Mouse (Mus musculus) brain, adult 10 weeks (tissue): Measurements from ENCODE around the gene Gnl1. TPM values are rescaled to one million over a fixed set of nuclear protein-coding genes. Genes with fewer than 3 reads are reported as not detected.

Source experiments
- polyA plus RNA-seq: library from polyadenylated mRNA; stranded (reverse); fragments of 350-450 nt; fragmentation: Illumina TruSeq; extraction: RNeasy Lipid Tissue Mini Kit (QIAGEN cat#74804); gene quantifications from one replicate; pipeline ENCODE4 v1.2.3, GENCODE M21; 2015; ENCODE audit warnings: low read depth, low replicate concordance

Gene Gnl1
- 131 TPM for polyA plus RNA-seq

DNA sequence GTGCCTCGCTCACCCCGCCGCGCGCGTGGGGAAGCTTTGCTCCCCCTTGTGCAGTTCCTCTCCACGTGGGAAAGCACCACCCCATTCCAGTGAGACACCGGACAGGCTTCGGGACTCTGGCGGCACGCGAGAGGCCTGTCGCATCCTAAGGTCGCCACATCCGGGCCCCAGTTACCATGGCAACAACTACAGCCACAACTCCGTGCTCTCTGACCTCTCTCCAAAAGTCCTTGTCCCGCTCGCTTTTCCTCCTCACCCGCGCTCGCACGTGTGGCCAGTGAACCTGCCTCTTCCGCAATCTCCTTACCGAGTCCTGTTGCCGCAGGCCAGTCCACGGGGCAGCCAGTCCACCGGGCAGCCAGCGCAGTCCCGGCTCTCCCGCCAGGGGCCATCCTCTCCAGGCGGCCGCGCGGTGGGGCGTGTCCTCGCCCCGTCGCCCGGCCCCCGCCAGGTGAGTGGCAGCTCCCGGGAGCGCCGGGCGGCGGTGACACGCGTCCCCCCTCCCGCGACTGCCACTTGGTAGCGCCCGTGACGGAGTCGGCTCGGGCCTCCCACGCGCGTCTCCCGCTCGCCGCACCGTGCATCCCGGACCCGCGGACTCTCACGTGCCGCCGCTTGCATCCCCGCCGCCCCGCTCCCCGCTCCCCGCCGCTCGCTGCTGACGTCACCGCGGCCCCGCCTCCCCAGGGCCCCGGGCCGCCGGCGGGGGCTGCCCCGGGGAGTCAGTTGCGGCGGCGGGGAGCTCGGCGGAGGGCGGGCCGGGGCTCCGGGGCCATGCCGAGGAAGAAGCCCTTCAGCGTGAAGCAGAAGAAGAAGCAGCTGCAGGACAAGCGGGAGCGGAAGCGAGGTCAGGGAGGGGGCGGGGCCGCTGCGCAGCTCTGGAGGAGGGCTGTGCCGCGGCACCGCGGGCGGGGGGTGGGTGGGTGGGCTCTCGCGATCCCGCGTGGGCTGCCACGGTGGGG, at the start of gene Gnl1, which contains the start of gene Prr3:
Gnl1 (plus strand) TSS at position 451 of the 962 bp plus-strand sequence.
Prr3 (minus strand) TSS at position 836 of the 962 bp plus-strand sequence.

DNA sequence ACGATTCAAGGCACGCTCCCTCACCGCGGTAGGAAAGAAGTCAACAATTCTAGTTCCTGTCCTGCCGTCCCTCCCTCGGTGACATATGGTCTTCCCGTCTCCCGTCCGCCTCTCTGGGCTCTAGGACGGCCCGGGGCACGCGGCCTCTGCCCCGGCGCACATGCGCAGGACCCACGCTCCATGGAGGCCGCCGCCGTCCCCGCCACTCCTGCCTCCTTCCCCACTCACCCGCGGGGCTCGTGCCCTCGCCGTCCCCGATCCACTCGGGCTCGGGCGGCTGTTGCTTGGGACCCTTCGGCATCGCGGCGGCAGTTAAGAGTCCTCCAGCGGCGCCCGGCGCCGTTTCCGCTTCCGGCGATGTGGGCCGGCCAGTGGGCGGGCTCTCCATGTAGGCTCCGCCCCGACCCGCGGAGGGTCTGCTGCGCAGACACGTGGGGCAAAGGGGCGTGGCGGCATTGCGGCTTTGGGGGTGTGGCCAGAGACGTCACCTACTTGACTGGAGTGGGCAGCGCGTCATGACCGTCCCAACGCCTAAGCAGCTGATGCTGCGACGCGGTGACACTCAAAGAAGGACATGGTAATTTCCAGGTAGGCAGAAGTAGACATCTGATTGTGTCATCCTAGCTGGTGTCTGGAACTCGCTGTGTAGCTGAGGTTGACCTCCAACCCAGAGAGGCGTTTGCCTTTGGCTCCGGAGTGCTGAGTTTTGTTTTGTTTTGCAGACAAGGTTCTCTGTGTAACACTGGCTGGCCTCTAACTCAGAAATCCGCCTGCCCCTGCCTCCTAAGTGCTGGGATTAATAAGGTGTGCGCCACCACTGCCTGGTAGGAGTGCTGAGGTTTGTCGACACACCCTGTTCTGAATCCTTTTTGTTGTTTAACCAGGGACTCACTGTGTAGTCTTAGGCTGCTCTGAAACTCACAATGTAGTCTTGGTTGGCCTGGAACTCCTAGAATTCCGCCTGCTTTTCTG, 9.9 kb upstream of the Gnl1 start, which contains the start of gene Abcf1:
Abcf1 (minus strand) TSS at position 344 of the 972 bp plus-strand sequence.

DNA sequence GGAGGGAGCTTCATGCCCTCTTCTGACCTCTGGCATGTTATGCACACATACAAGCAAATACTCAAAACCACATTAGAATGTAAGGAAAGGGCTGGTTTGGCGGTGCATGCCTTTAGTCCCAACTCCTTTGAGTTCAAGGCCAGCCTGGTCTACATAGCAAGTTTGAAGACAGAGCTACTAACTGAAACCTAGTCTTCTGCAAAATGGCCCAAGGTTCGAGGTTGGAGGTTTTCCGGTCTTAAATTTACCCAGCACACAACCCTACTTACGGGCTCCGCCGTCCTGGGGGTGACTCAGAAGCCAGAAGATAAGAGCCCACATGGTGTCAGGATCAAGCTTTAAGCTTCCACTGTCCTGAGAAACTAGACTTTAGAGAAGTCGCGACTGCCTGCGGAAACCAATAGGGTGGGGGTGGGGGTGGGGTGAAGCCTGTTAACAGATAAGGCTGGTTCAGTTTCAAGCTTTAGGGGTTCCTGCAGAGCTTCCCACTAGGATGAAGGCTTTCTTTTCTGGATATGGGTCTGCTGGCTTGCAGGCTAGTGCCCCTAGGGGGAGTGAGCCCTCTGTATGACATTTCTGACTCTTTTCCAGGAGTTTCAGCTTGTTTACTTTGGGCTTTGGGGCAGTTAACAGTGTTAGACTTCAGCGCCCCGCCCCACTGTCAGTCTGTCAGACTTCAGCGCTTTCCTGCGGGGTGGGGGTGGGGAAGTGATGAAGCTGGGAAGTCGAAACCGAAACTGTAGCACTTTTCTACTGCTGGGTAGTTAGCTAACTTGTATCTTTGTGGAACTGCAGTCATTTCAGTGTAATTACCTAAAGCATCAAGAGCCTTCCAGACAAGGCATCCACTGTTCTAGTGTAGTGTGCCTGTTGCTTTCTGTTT, 40.8 kb downstream of the Gnl1 start, which contains the start of gene H2-T24:
H2-T24 (minus strand) TSS at position 370 of the 883 bp plus-strand sequence.

DNA sequence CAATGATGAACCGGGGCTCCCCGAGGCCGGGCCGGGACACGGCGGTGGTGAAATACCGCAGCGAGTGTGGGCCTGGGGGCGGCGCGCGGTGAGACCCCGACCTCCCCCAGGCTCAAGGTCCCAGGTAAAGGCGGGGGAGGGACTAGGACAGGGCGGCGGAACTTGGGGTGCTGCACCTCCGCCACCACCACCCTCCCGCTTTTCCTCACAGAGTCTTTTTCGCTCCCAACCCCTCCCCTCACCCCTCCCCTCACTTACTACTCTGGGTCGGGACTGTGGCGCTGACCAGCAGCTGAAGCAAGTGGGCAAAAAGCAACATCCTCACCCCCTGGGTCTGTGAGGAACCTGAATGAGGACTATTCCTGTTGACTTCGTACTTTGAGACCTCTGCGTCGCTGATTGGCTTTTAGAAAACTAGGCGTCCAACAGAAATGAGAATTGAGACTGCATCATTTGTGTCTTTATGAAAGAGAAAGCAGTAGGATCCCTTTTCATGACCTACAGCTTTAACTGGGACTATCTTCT, 52.8 kb downstream of the Gnl1 start, which contains the start of gene H2-T23:
H2-T23 (minus strand) TSS at position 505 of the 525 bp plus-strand sequence.

Other genes starting within 250 kb of the Gnl1 start
- 14.8 TPM for gene Ier3, start 158.2 kb upstream of the Gnl1 start, polyA plus RNA-seq
- gene Flot1, start 156.6 kb upstream of the Gnl1 start, polyA plus RNA-seq, result 140 TPM
- gene Tubb5, start 141.5 kb upstream of the Gnl1 start, polyA plus RNA-seq, result 402 TPM
- gene Mdc1, start 138.3 kb upstream of the Gnl1 start, polyA plus RNA-seq, result 7.9 TPM
- 3.0 TPM for gene Nrm, start 118.5 kb upstream of the Gnl1 start, polyA plus RNA-seq
- gene Ppp1r18, start 114.3 kb upstream of the Gnl1 start, polyA plus RNA-seq, result 8.6 TPM
- gene Dhx16, start 100.0 kb upstream of the Gnl1 start, polyA plus RNA-seq, result 27.2 TPM
- 90.2 TPM for gene 2310061I04Rik, start 82.4 kb upstream of the Gnl1 start, polyA plus RNA-seq
- gene Atat1, start 69.8 kb upstream of the Gnl1 start, polyA plus RNA-seq, result 53.4 TPM
- gene Mrps18b, start 63.5 kb upstream of the Gnl1 start, polyA plus RNA-seq, result 53.1 TPM
- 30.3 TPM for gene Ppp1r10, start 63.4 kb upstream of the Gnl1 start, polyA plus RNA-seq
- 64.4 TPM for gene Abcf1, start 10.1 kb upstream of the Gnl1 start, polyA plus RNA-seq
- gene Prr3, start 385 bp downstream of the Gnl1 start, polyA plus RNA-seq, result 28.9 TPM
- 2.6 TPM for gene H2-T24, start 40.7 kb downstream of the Gnl1 start, polyA plus RNA-seq
- 26.7 TPM for gene H2-T23, start 53.0 kb downstream of the Gnl1 start, polyA plus RNA-seq
- 35.7 TPM for gene H2-T22, start 62.9 kb downstream of the Gnl1 start, polyA plus RNA-seq
- gene Gm6034, start 63.1 kb downstream of the Gnl1 start, polyA plus RNA-seq, result not detected
- gene Gm11127, start 78.5 kb downstream of the Gnl1 start, polyA plus RNA-seq, result 0.46 TPM
- gene Gm19684, start 141.8 kb downstream of the Gnl1 start, polyA plus RNA-seq, result not detected
- not detected for gene Gm7030, start 149.6 kb downstream of the Gnl1 start, polyA plus RNA-seq
- not detected for gene Gm8909, start 188.7 kb downstream of the Gnl1 start, polyA plus RNA-seq
- not detected for gene H2-T3, start 210.4 kb downstream of the Gnl1 start, polyA plus RNA-seq